Mouse (Mus musculus) C2C12 (cell line): Measurements from ENCODE around the gene Dstyk.

ENCODE experiments used
- CTCF ChIP-seq: IDR thresholded peaks from one replicate; pipeline ENCODE4 v1.5.1; 2011; ENCODE audit not compliant: control insufficient read depth, insufficient read depth, insufficient read length
- FOSL1 ChIP-seq: IDR thresholded peaks from one replicate; pipeline ENCODE4 v1.8.0; 2011; ENCODE audit warnings: mild to moderate bottlenecking, low read length; ENCODE audit not compliant: poor library complexity, insufficient read depth, severe bottlenecking
- MYOD1 ChIP-seq: IDR thresholded peaks from one replicate; pipeline ENCODE4 v1.6.1; 2011; ENCODE audit warnings: low read depth; ENCODE audit not compliant: control insufficient read depth, insufficient read length

DNA sequence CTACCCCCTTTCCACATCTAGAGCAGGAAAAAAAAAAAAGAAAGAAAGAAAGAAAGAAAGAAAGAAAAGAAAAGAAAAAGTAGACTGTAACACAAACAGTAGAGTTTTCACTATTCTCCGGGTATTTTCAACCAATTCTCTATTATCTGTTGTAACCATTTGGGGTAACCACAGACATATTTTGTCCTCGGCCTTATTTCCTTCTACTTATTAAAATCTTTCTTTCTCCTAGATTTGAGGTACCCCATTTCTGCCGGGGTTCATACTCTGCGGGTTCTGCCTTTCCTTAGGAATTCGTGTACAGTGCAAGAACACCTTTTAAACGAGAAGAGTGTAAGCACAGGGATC lies 438 bp upstream of the Dstyk start:
- TF ChIP-seq CTCF (no peak), FOSL1 (no peak), MYOD1 (no peak)
